Mouse (Mus musculus) heart, embryonic 10.5 days (tissue): ENCODE data around the gene Bend5. TPM values are rescaled to one million over a fixed set of nuclear protein-coding genes. Genes with fewer than 3 reads are reported as not detected.

Source experiments
- DNase-seq: peaks from one replicate; pipeline ENCODE4 v3.0.0-alpha.2; 2017; ENCODE audit warnings: low spot score
- H3K27ac ChIP-seq: fragments of 300-500 bp; sonication (generic); 2 replicates; pipeline ENCODE4 v1.5.1; 2016; ENCODE audit warnings: mild to moderate bottlenecking
- H3K27me3 ChIP-seq: fragments of 300-500 bp; sonication (generic); 2 replicates; pipeline ENCODE4 v1.6.1; 2016; ENCODE audit warnings: mild to moderate bottlenecking; ENCODE audit not compliant: poor library complexity, insufficient read depth, severe bottlenecking
- H3K36me3 ChIP-seq: fragments of 300-500 bp; sonication (generic); 2 replicates; pipeline ENCODE4 v1.6.1; 2016; ENCODE audit warnings: mild to moderate bottlenecking, moderate library complexity
- H3K4me1 ChIP-seq: fragments of 300-500 bp; sonication (generic); 2 replicates; pipeline ENCODE4 v1.6.1; 2016; ENCODE audit warnings: mild to moderate bottlenecking
- H3K4me3 ChIP-seq: fragments of 300-500 bp; sonication (generic); 2 replicates; pipeline ENCODE4 v1.5.1; 2016; ENCODE audit warnings: mild to moderate bottlenecking, moderate library complexity
- H3K9me3 ChIP-seq: fragments of 300-500 bp; sonication (generic); 2 replicates; pipeline ENCODE4 v1.6.1; 2016; ENCODE audit warnings: mild to moderate bottlenecking, moderate library complexity
- WGBS: fragments of 180-500 bp; shearing (Covaris S2); methylation state at CpG from one replicate; pipeline ENCODE4 v1.1.7; 2016; 5-methylcytosine and 5-hydroxymethylcytosine counted together
- polyA plus RNA-seq: library from polyadenylated mRNA; unstranded; fragments of >200 nt; fragmentation: Nextera tagmentation; extraction: Ambion mirVana; gene quantifications from 2 replicates; pipeline ENCODE4 v1.2.1, GENCODE M21; 2016

Bend5 gene
- polyA plus RNA-seq, 1 experiment from 2014 or later, result 15.6 TPM

- Histone ChIP-seq H3K36me3 (peaks cover 19% of the 10 kb centered on the region; the same call in 1 of the 2 replicates), H3K4me1 (peaks cover 22% of the 10 kb centered on the region; the same call in 1 of the 2 replicates), H3K9me3 (no peaks in the 10 kb centered on the region), H3K4me3 (no peak overlapping the region), H3K27ac (no peak overlapping the region), H3K27me3 (no peaks in the 10 kb centered on the region)
- WGBS, result 93% methylated on average over 5 of the region's 5 CpGs
- no peak for DNase-seq
Observed at GRCm38 (mm10) chr4:111417716-111418115, 2.9 kb downstream of the Bend5 start.

GRCm38 (mm10) chr4:111419476-111419875 is 4.7 kb downstream of the Bend5 start:
- 69% methylated on average over 1 of the region's 1 CpGs for WGBS
- Histone ChIP-seq H3K27ac (no peak overlapping the region), H3K4me1 (peaks cover 22% of the 10 kb centered on the region; the same call in 1 of the 2 replicates), H3K36me3 (peaks cover 19% of the 10 kb centered on the region; the same call in 1 of the 2 replicates), H3K9me3 (no peaks in the 10 kb centered on the region), H3K27me3 (no peaks in the 10 kb centered on the region), H3K4me3 (no peak overlapping the region)
- DNase-seq, result no peak

- H3K27ac ChIP-seq, result no peak overlapping the region
- no peaks in the 10 kb centered on the region for H3K27me3 ChIP-seq
- no peaks in the 10 kb centered on the region for H3K9me3 ChIP-seq
- H3K36me3 ChIP-seq, result peaks cover 22% of the 10 kb centered on the region
- H3K4me1 ChIP-seq, result peaks cover 24% of the 10 kb centered on the region; the same call in 1 of the 2 replicates
- H3K4me3 ChIP-seq, result no peak overlapping the region
- 91% methylated on average over 3 of the region's 3 CpGs for WGBS
- DNase-seq, result no peak
Observed at GRCm38 (mm10) chr4:111420031-111420430, 5.2 kb downstream of the Bend5 start.

- no peak overlapping the region for H3K27ac ChIP-seq
- DNase-seq, result no peak
- peaks cover 27% of the 10 kb centered on the region for H3K36me3 ChIP-seq
- H3K4me3 ChIP-seq, result no peak overlapping the region
- H3K9me3 ChIP-seq, result no peaks in the 10 kb centered on the region
- WGBS, result 90% methylated on average over 4 of the region's 4 CpGs
- H3K4me1 ChIP-seq, result peaks cover 21% of the 10 kb centered on the region; the same call in 1 of the 2 replicates
- H3K27me3 ChIP-seq, result no peaks in the 10 kb centered on the region
Observed at GRCm38 (mm10) chr4:111420955-111421354, 6.1 kb downstream of the Bend5 start.

GRCm38 (mm10) chr4:111421785-111422184 is 7.0 kb downstream of the Bend5 start:
- WGBS, result 74% methylated on average over 6 of the region's 6 CpGs
- Histone ChIP-seq H3K36me3 (peaks cover 27% of the 10 kb centered on the region), H3K27ac (no peak overlapping the region), H3K9me3 (no peaks in the 10 kb centered on the region), H3K4me1 (peaks cover 14% of the 10 kb centered on the region; the same call in 1 of the 2 replicates), H3K27me3 (no peaks in the 10 kb centered on the region), H3K4me3 (no peak overlapping the region)
- no peak for DNase-seq

GRCm38 (mm10) chr4:111424371-111424950 is 9.7 kb downstream of the Bend5 start:
- Histone ChIP-seq H3K4me3 (no peak overlapping the region), H3K4me1 (peaks cover 14% of the 10 kb centered on the region; the same call in 1 of the 2 replicates), H3K27ac (no peak overlapping the region), H3K27me3 (no peaks in the 10 kb centered on the region), H3K9me3 (no peaks in the 10 kb centered on the region), H3K36me3 (peaks cover 10% of the 10 kb centered on the region)
- no peak for DNase-seq
- 86% methylated on average over 1 of the region's 1 CpGs for WGBS

GRCm38 (mm10) chr4:111425170-111425569 is 10.4 kb downstream of the Bend5 start:
- H3K27me3 ChIP-seq, result no peaks in the 10 kb centered on the region
- H3K4me3 ChIP-seq, result no peak overlapping the region
- 44% methylated on average over 6 of the region's 6 CpGs for WGBS
- H3K4me1 ChIP-seq, result peaks cover 14% of the 10 kb centered on the region; the same call in 1 of the 2 replicates
- no peak overlapping the region for H3K27ac ChIP-seq
- no peak for DNase-seq
- H3K9me3 ChIP-seq, result no peaks in the 10 kb centered on the region
- peaks cover 7% of the 10 kb centered on the region for H3K36me3 ChIP-seq

- H3K27ac ChIP-seq, result no peak overlapping the region
- DNase-seq, result no peak
- H3K4me3 ChIP-seq, result no peak overlapping the region
- no peaks in the 10 kb centered on the region for H3K9me3 ChIP-seq
- no peaks in the 10 kb centered on the region for H3K27me3 ChIP-seq
- 85% methylated on average over 2 of the region's 2 CpGs for WGBS
- no peaks in the 10 kb centered on the region for H3K4me1 ChIP-seq
- peaks cover 43% of the 10 kb centered on the region for H3K36me3 ChIP-seq
Observed at GRCm38 (mm10) chr4:111431186-111431585, 16.4 kb downstream of the Bend5 start.

- H3K4me1 ChIP-seq, result no peaks in the 10 kb centered on the region
- H3K9me3 ChIP-seq, result no peaks in the 10 kb centered on the region
- 74% methylated on average over 5 of the region's 5 CpGs for WGBS
- H3K4me3 ChIP-seq, result no peak overlapping the region
- no peaks in the 10 kb centered on the region for H3K27me3 ChIP-seq
- no peak overlapping the region for H3K27ac ChIP-seq
- no peak for DNase-seq
- H3K36me3 ChIP-seq, result peaks cover 51% of the 10 kb centered on the region
Observed at GRCm38 (mm10) chr4:111432013-111432412, 17.2 kb downstream of the Bend5 start.

- Histone ChIP-seq H3K36me3 (peaks cover 55% of the 10 kb centered on the region), H3K27me3 (no peaks in the 10 kb centered on the region), H3K4me1 (no peaks in the 10 kb centered on the region), H3K27ac (no peak overlapping the region), H3K4me3 (no peak overlapping the region), H3K9me3 (no peaks in the 10 kb centered on the region)
- WGBS, result 89% methylated on average over 5 of the region's 5 CpGs
- no peak for DNase-seq
Observed at GRCm38 (mm10) chr4:111432417-111432816, 17.6 kb downstream of the Bend5 start.

- peaks cover 13% of the 10 kb centered on the region for H3K36me3 ChIP-seq
- no peak overlapping the region for H3K27ac ChIP-seq
- no peaks in the 10 kb centered on the region for H3K27me3 ChIP-seq
- 73% methylated on average over 1 of the region's 1 CpGs for WGBS
- H3K4me3 ChIP-seq, result no peak overlapping the region
- H3K4me1 ChIP-seq, result 0 out of 2 replicates have a peak, but pooled peaks cover 3% of the 10 kb centered on the region
- DNase-seq, result no peak
- H3K9me3 ChIP-seq, result no peaks in the 10 kb centered on the region
Observed at GRCm38 (mm10) chr4:111441709-111442108, 26.9 kb downstream of the Bend5 start.

- Histone ChIP-seq H3K36me3 (0 out of 2 replicates have a peak, but pooled peaks cover 7% of the 10 kb centered on the region), H3K4me3 (no peak overlapping the region), H3K4me1 (0 out of 2 replicates have a peak, but pooled peaks cover 3% of the 10 kb centered on the region), H3K27me3 (no peaks in the 10 kb centered on the region), H3K9me3 (no peaks in the 10 kb centered on the region), H3K27ac (no peak overlapping the region)
- 71% methylated on average over 1 of the region's 1 CpGs for WGBS
- DNase-seq, result no peak
Observed at GRCm38 (mm10) chr4:111442435-111443238, 27.8 kb downstream of the Bend5 start.
